Mouse (Mus musculus) ES-E14 (cell line): ENCODE measurements around the gene Acoxl. TPM values are rescaled to one million over a fixed set of nuclear protein-coding genes. Genes with fewer than 3 reads are reported as not detected.

Experiments
- DNase-seq: peaks from one replicate; pipeline ENCODE4 v3.0.0-alpha.2; 2013; ENCODE audit warnings: low read depth, low spot score
- H3K27ac ChIP-seq: 2 replicates; pipeline ENCODE4 v1.5.1; 2012; ENCODE audit warnings: low read depth, mild to moderate bottlenecking, low read length, moderate library complexity, mixed read lengths; ENCODE audit not compliant: poor library complexity, insufficient read depth, severe bottlenecking
- H3K36me3 ChIP-seq: 2 replicates; pipeline ENCODE4 v1.6.1; 2012; ENCODE audit warnings: mild to moderate bottlenecking, low read length, moderate library complexity, mixed read lengths; ENCODE audit not compliant: control insufficient read depth, poor library complexity, insufficient read depth, severe bottlenecking
- H3K4me1 ChIP-seq, 2 experiments: fragments of 150-350 bp in 1 of 2; sonication (generic) in 1 of 2; 2 replicates each; pipeline ENCODE4 v1.6.1; 2012; ENCODE audit warnings: low read length in 2 of 2, mild to moderate bottlenecking in 1 of 2, mixed read lengths in 1 of 2; ENCODE audit not compliant: control insufficient read depth in 2 of 2, insufficient read depth in 2 of 2, poor library complexity in 1 of 2
- H3K4me3 ChIP-seq, 2 experiments: fragments of 150-350 bp in 1 of 2; sonication (generic) in 1 of 2; 2 replicates each; pipeline ENCODE4 v1.5.1; 2012; ENCODE audit warnings: low read length in 2 of 2, low read depth in 1 of 2, mild to moderate bottlenecking in 1 of 2, mixed read lengths in 1 of 2; ENCODE audit not compliant: insufficient read depth in 1 of 2, poor library complexity in 1 of 2, severe bottlenecking in 1 of 2
- H3K9ac ChIP-seq: 2 replicates; pipeline ENCODE4 v1.6.1; 2012; ENCODE audit warnings: low read depth, mild to moderate bottlenecking, low read length, mixed read lengths; ENCODE audit not compliant: poor library complexity, insufficient read depth, severe bottlenecking
- H3K9me3 ChIP-seq: fragments of 150-350 bp; sonication (generic); 2 replicates; pipeline ENCODE4 v1.6.1; 2012; ENCODE audit warnings: low read depth, mild to moderate bottlenecking, low read length; ENCODE audit not compliant: control insufficient read depth, insufficient read depth
- CHD2 ChIP-seq: IDR thresholded peaks from 2 replicates; pipeline ENCODE4 v1.6.1; 2014; ENCODE audit warnings: mild to moderate bottlenecking, low read depth, low read length, inconsistent platforms
- HCFC1 ChIP-seq: IDR thresholded peaks from 2 replicates; pipeline ENCODE4 v1.6.1; 2012; ENCODE audit warnings: low read length, inconsistent platforms, borderline replicate concordance; ENCODE audit not compliant: insufficient read depth
- MAFK ChIP-seq: IDR thresholded peaks from 2 replicates; pipeline ENCODE4 v1.6.1; 2014; ENCODE audit warnings: mild to moderate bottlenecking, low read depth, low read length, inconsistent platforms; ENCODE audit not compliant: insufficient read depth
- ZC3H11A ChIP-seq: IDR thresholded peaks from 2 replicates; pipeline ENCODE4 v1.6.1; 2012; ENCODE audit warnings: low read depth, mild to moderate bottlenecking, inconsistent platforms, low read length, borderline replicate concordance
- ZNF384 ChIP-seq: IDR thresholded peaks from 2 replicates; pipeline ENCODE4 v1.6.1; 2012; ENCODE audit warnings: low read depth, low read length, inconsistent platforms
- in situ Hi-C, 2 experiments: fragments of 600-800 bp; cut with MboI; formaldehyde crosslinking; loops; one replicate each; pipeline ENCODE4 v1.15.1; 2025; ENCODE audit warnings: low sequenced_read_pairs in 2 of 2, inconsistent platforms in 1 of 2; ENCODE audit not compliant: unreplicated experiment in 2 of 2
- total RNA-seq: library from RNA; depleted of rRNA; stranded (reverse); fragments of 300-350 nt; gene quantifications from 2 replicates; pipeline ENCODE4 v1.2.3, GENCODE M21; 2012

Acoxl gene
- total RNA-seq, 1 experiment = 0.98 TPM

DNA sequence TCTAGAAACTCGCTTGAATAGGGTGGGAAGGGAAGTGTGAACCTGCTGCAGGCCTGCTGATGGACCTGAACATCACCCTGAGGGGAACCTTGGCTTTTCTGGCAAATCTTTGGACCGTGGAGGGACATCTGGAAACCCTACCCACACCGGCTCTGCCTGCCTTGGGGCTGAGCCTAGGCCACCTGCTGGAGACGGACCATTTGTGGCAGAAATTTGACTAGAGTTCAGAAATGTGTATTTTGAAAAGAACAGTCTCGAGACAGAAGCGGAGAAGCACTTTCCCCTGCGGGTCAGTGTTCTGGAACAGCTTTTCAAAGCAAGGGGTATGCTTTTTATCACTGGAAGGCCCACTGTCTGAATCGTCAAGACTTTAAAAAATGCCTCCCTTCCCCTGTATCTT, 296.3 kb downstream of the Acoxl start:
- Histone ChIP-seq H3K27ac (no peak overlapping the region), H3K4me3 (no peak overlapping the region), H3K9ac (no peak overlapping the region), H3K36me3 (peaks cover 46% of the 10 kb centered on the region), H3K4me1 (peaks cover 3 to 10% of the 10 kb centered on the region in 2 experiments; a peak in 3 of 4 replicates), H3K9me3 (no peaks in the 10 kb centered on the region)
- TF ChIP-seq ZC3H11A (no peak), MAFK (no peak), ZNF384 (no peak), CHD2 (no peak), HCFC1 (no peak)
- in situ Hi-C loops = no loop called here
- no peak for DNase-seq

DNA sequence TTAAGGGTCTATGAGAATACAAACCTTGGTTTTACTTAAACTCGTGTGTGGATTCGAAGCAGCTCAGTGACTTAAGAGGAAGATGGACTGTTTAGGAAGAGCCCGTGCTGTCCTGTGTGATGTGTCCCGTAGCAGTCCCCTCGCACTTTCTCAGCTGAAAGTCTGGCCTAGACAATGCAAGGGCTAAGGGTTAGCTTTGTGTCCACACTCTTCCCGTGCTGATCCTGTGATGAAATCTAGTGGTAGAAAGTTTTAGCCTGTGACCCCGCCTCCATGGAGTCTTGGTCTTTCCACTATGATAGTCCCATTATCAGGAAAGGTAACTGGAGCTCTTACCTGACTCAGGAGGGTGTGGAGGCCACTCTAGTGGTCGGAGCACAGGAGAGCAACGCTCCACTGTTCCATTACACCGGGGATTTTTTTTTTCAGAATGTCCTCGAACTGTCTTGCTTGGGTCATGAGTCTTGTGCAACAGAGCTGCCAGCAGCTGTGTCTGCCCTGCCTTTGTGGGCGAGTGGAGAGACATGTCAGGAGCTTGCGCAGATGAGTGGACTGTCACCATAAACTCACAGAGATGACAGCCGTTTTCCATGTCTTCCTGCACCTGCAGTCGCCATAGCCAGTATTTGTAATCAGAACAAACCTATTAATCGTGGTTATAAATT, 298.2 kb downstream of the Acoxl start:
- peaks cover 5 to 12% of the 10 kb centered on the region in 2 experiments; a peak in 3 of 4 replicates for H3K4me1 ChIP-seq
- H3K36me3 ChIP-seq = peaks cover 36% of the 10 kb centered on the region
- no peak overlapping the region for H3K27ac ChIP-seq
- TF ChIP-seq HCFC1 (no peak), ZNF384 (no peak), ZC3H11A (no peak), MAFK (no peak), CHD2 (no peak)
- in situ Hi-C loops = no loop called here
- no peaks in the 10 kb centered on the region for H3K9me3 ChIP-seq
- no peak for DNase-seq
- H3K9ac ChIP-seq = no peak overlapping the region
- H3K4me3 ChIP-seq = no peak overlapping the region

DNA sequence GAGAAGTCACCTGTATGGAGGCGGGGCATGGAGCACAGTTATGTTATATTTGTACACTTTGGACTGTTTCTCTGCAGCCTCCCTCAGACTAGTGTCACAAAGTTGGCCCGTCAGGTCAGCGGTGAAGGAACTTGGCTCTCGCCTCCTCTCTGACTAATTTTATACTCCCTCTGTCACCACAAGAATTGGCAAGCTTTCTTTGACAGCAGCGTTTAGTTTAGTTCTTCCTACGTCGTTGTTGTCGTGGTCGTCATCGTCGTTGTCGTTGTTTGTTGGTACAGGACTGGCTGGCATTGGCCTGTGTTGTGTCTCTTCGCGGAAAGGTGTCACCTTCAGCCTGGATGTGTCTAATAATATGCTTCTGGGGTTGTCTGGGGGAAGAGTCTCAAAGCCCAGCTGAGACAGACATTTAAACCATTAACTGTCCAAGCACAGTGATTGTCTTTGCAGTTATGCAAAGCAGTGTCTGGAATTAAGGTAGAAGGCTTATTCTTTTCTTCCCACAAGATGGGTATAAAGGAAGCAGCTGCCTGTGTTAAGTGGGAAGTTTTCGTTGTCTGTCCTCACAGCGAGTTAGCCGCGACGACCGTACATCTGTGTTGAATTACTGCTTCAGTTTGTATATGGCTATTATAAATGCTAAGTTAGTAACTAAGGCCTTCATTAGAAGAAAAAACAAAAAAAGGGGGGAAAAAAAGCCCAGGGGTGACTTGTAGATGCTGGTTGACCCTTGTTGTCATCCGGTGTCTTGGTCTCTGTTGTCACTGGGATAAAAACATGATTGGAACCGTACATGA, 299.0 kb downstream of the Acoxl start:
- Histone ChIP-seq H3K4me3 (no peak overlapping the region), H3K9ac (no peak overlapping the region), H3K9me3 (no peaks in the 10 kb centered on the region), H3K4me1 (peaks cover 5 to 12% of the 10 kb centered on the region in 2 experiments; a peak in 3 of 4 replicates), H3K27ac (no peak overlapping the region), H3K36me3 (peaks cover 34% of the 10 kb centered on the region)
- no peak for DNase-seq
- TF ChIP-seq MAFK = no peak
- no peak for TF ChIP-seq ZC3H11A
- no peak for TF ChIP-seq CHD2
- TF ChIP-seq ZNF384 = no peak
- no peak for TF ChIP-seq HCFC1
- in situ Hi-C loops = no loop called here

DNA sequence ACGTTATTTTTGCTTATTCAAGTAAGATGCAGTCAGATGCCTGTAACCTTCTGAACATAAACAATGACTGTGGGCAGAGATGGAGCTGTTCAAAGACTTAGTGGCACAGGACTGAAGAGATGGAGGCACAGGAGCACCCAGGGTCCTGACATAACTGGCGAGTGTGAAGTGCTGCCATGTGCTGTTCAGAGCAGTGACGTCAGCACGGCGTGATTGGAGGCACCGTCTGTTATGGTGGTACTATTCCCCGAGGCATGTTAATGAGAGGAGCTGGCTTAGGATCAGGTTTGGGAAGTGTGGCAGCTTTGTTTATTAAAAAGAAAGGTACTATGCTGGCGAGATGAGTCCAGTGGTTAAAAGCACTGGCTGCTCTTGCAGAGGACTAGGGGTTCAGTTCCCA, 300.2 kb downstream of the Acoxl start:
- peaks cover 5 to 10% of the 10 kb centered on the region in 2 experiments; a peak in 2 of 4 replicates for H3K4me1 ChIP-seq
- H3K36me3 ChIP-seq = peaks cover 33% of the 10 kb centered on the region
- no peak overlapping the region for H3K9ac ChIP-seq
- TF ChIP-seq MAFK = no peak
- no peak for TF ChIP-seq ZC3H11A
- TF ChIP-seq CHD2 = no peak
- no peak for TF ChIP-seq HCFC1
- TF ChIP-seq ZNF384 = no peak
- no peak for DNase-seq
- H3K9me3 ChIP-seq = no peaks in the 10 kb centered on the region
- in situ Hi-C loops = no loop called here
- H3K4me3 ChIP-seq = no peak overlapping the region
- H3K27ac ChIP-seq = no peak overlapping the region
